In genomic region chr7:113686527-113686926, GRCm38 (mm10) we compare ENCODE assay signal across 21 mouse cellular contexts.
DNase-seq lines count a peak whose midpoint lies in the region; ATAC-seq and TF ChIP-seq lines count a peak whose summit lies in the region.
"Had no signal": no experiment of that assay in that cellular context is flagged by ENCODE, and none has a peak within 500 bp of the region (broad histone marks: within the 10 kb centered on the region; RNA-seq: fewer than 3 reads in every experiment).

No protein-coding gene starts in this region.

- no peaks in the 10 kb centered on the region for H3K36me3 ChIP-seq in hindbrain, postnatal 0 days (ENCODE audit: insufficient read depth, low read length)
- no peaks in the 10 kb centered on the region for H3K36me3 ChIP-seq in hindbrain, embryonic 13.5 days
- H3K36me3 ChIP-seq in midbrain, embryonic 10.5 days, result no peaks in the 10 kb centered on the region
- no peaks in the 10 kb centered on the region for H3K36me3 ChIP-seq in midbrain, embryonic 13.5 days
- H3K36me3 ChIP-seq: embryonic facial prominence, embryonic 13.5 days; forebrain, embryonic 12.5 days; G1E; heart, embryonic 10.5 days; hindbrain, embryonic 12.5 days; intestine, embryonic 15.5 days had no signal

- no peaks in the 10 kb centered on the region for H3K4me1 ChIP-seq in hindbrain, postnatal 0 days (ENCODE audit: insufficient read depth, low read length)
- 0 out of 2 replicates have a peak, but pooled peaks cover 5% of the 10 kb centered on the region for H3K4me1 ChIP-seq in hindbrain, embryonic 13.5 days (replicated peaks)
- peaks cover 25% of the 10 kb centered on the region for H3K4me1 ChIP-seq in midbrain, embryonic 10.5 days
- 0 out of 2 replicates have a peak, but pooled peaks cover 5% of the 10 kb centered on the region for H3K4me1 ChIP-seq in midbrain, embryonic 13.5 days (replicated peaks)

- H3K4me3 ChIP-seq in hindbrain, postnatal 0 days (ENCODE audit: low read length), result no peak overlapping the region
- H3K4me3 ChIP-seq in hindbrain, embryonic 13.5 days, result no peak overlapping the region
- H3K4me3 ChIP-seq in midbrain, embryonic 10.5 days, result no peak overlapping the region
- no peak overlapping the region for H3K4me3 ChIP-seq in midbrain, embryonic 13.5 days (replicated peaks)
- H3K4me3 ChIP-seq: embryonic facial prominence, embryonic 13.5 days; forebrain, embryonic 12.5 days; gastrocnemius, adult 2 months; heart, embryonic 10.5 days; hindbrain, embryonic 12.5 days; intestine, embryonic 15.5 days had no signal

- peak; percentile 12 for DNase-seq in cerebellum, adult 9-10 months
- no peak for DNase-seq in cerebellum, postnatal 36 days
- peak; percentile 50 for DNase-seq in hindbrain, postnatal 0 days (ENCODE audit: low spot score)
- DNase-seq in midbrain, embryonic 10.5 days (ENCODE audit: low spot score), result no peak
- no peak for DNase-seq in embryo, embryonic 11 days
- DNase-seq: adrenal gland, postnatal 10 days; B cell, adult 2 months; gastrocnemius, adult 2 months; gastrocnemius, postnatal 25 days; heart, postnatal 10 days; heart, postnatal 4 days had no signal

- 44% methylated on average over 3 of the region's 3 CpGs for WGBS in hindbrain, postnatal 0 days
- 73% methylated on average over 3 of the region's 3 CpGs for WGBS in hindbrain, embryonic 13.5 days
- WGBS in midbrain, embryonic 10.5 days, result 74% methylated on average over 3 of the region's 3 CpGs
- 80% methylated on average over 3 of the region's 3 CpGs for WGBS in midbrain, embryonic 13.5 days

- TF ChIP-seq CTCF in hindbrain, postnatal 0 days (IDR thresholded peaks at IDR 0.05; ENCODE audit: low read depth), result no peak

- H3K4me2 ChIP-seq in hindbrain, postnatal 0 days (ENCODE audit: low read depth, low read length), result no peak overlapping the region
- H3K4me2 ChIP-seq in hindbrain, embryonic 13.5 days, result no peak overlapping the region
- no peak overlapping the region for H3K4me2 ChIP-seq in midbrain, embryonic 13.5 days (replicated peaks)
- H3K4me2 ChIP-seq: embryonic facial prominence, embryonic 13.5 days; forebrain, embryonic 12.5 days; hindbrain, embryonic 12.5 days; intestine, embryonic 15.5 days had no signal

- ATAC-seq in hindbrain, postnatal 0 days, result no peak
- no peak for ATAC-seq in hindbrain, embryonic 13.5 days (ENCODE audit: low FRiP score)
- no peak for ATAC-seq in midbrain, embryonic 13.5 days
- ATAC-seq: CD4-positive, CD25-positive, alpha-beta regulatory T cell, adult 4 months; forebrain, embryonic 16.5 days; intestine, embryonic 15.5 days had no signal

- no peak overlapping the region for H3K9ac ChIP-seq in hindbrain, postnatal 0 days (replicated peaks; ENCODE audit: low read length)
- H3K9ac ChIP-seq in hindbrain, embryonic 13.5 days, result no peak overlapping the region
- H3K9ac ChIP-seq in midbrain, embryonic 13.5 days (replicated peaks), result no peak overlapping the region
- H3K9ac ChIP-seq: embryonic facial prominence, embryonic 13.5 days; forebrain, embryonic 12.5 days; hindbrain, embryonic 12.5 days; intestine, embryonic 15.5 days had no signal

- no peaks in the 10 kb centered on the region for H3K9me3 ChIP-seq in hindbrain, postnatal 0 days (ENCODE audit: low read length)
- H3K9me3 ChIP-seq in hindbrain, embryonic 13.5 days, result no peaks in the 10 kb centered on the region
- no peaks in the 10 kb centered on the region for H3K9me3 ChIP-seq in midbrain, embryonic 10.5 days (replicated peaks)
- no peaks in the 10 kb centered on the region for H3K9me3 ChIP-seq in midbrain, embryonic 13.5 days
- H3K9me3 ChIP-seq: embryonic facial prominence, embryonic 13.5 days; forebrain, embryonic 12.5 days; G1E; heart, embryonic 10.5 days; hindbrain, embryonic 12.5 days; intestine, embryonic 15.5 days had no signal

- H3K27ac ChIP-seq in hindbrain, postnatal 0 days, result no peak overlapping the region
- H3K27ac ChIP-seq in hindbrain, embryonic 13.5 days, result no peak overlapping the region
- peak overlapping the region; percentile 73 for H3K27ac ChIP-seq in midbrain, embryonic 10.5 days (replicated peaks)
- H3K27ac ChIP-seq in midbrain, embryonic 13.5 days, result no peak overlapping the region
- H3K27ac ChIP-seq: embryonic facial prominence, embryonic 13.5 days; forebrain, embryonic 12.5 days; gastrocnemius, adult 2 months; heart, embryonic 10.5 days; hindbrain, embryonic 12.5 days; intestine, embryonic 15.5 days had no signal

- H3K27me3 ChIP-seq in hindbrain, postnatal 0 days (ENCODE audit: insufficient read depth, low read length), result no peaks in the 10 kb centered on the region
- no peaks in the 10 kb centered on the region for H3K27me3 ChIP-seq in hindbrain, embryonic 13.5 days
- H3K27me3 ChIP-seq in midbrain, embryonic 10.5 days (ENCODE audit: low read depth, poor library complexity, severe bottlenecking), result no peaks in the 10 kb centered on the region
- no peaks in the 10 kb centered on the region for H3K27me3 ChIP-seq in midbrain, embryonic 13.5 days
- H3K27me3 ChIP-seq: embryonic facial prominence, embryonic 13.5 days; forebrain, embryonic 12.5 days; hindbrain, embryonic 12.5 days; intestine, embryonic 15.5 days had no signal

Comparison
In these comparisons a context has a peak if more than half of its experiments do, and no peak if none do; other contexts are left out.
1. DNase-seq: peak in cerebellum, adult 9-10 months (single experiment) and hindbrain, postnatal 0 days (single experiment); none in cerebellum, postnatal 36 days (0 of 2), midbrain, embryonic 10.5 days (single experiment) and embryo, embryonic 11 days (single experiment).